Mouse (Mus musculus): ENCODE measurements around the gene Ric8a. TPM values are rescaled to one million over a fixed set of nuclear protein-coding genes. Genes with fewer than 3 reads are reported as not detected.
A peak's percentile ranks its signal among the peaks of the same experiment; 100 is the strongest.

Ric8a gene
- polyA plus RNA-seq, 1 experiment from 2014 or later: 76.0 TPM

DNA sequence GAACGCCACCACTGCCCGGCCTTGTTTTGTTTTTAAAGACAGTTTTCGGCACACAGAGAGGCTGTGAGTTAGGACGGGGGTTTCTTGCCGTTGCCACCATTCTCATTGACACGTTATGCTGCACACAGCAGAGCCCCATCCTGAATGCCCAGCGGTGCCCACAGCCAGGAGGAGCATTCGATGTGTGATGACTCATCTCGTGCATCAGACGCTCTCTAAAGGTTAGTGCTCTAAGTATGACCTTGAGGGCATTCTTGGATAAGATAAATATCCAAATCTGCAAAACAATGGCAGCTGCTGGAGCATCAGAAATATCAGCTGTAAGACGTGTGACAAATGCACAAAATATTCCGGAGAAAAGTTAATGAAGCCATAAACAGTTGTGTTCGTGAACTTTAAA lies 50.4 kb downstream of the Ric8a start:
- Histone ChIP-seq H3K4me2 (ENCODE audit: low read depth, low read length) (no peak overlapping the region), H3K4me3 (ENCODE audit: low read depth, low read length) (no peak overlapping the region), H3K9ac (ENCODE audit: low read depth, low read length) (no peak overlapping the region), H3K27ac (replicated peaks; ENCODE audit: low read depth, low read length) (no peak overlapping the region), H3K27me3 (replicated peaks; ENCODE audit: control insufficient read depth, insufficient read depth, low read length) (no peaks in the 10 kb centered on the region), H3K4me1 (ENCODE audit: control insufficient read depth, insufficient read depth, low read length) (no peaks in the 10 kb centered on the region), H3K9me3 (ENCODE audit: control insufficient read depth, low read length) (no peaks in the 10 kb centered on the region), H3K36me3 (ENCODE audit: control insufficient read depth, insufficient read depth, low read length) (no peaks in the 10 kb centered on the region)
- DNase-seq (ENCODE audit: low spot score) (no peak), ATAC-seq (ENCODE audit: low read depth) (no peak)
- 79% methylated on average over 13 of the region's 13 CpGs for WGBS

DNA sequence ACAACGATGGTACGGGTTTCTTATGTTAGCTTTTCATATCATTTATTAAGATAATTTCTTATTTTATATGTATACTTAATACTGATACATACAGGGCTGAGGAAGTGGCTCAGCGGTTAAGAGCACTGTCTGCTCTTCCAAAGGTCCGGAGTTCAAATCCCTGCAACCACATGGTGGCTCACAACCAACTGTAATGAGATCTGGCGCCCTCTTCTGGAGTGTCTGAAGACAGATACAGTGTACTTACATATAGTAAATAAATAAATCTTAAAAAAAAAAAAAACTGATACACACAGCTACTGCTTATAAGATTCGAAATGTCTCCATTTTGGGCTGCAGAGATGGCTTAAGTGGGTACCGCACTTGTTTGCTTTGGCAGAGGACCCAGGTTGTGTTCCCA lies 50.9 kb downstream of the Ric8a start:
- DNase-seq (ENCODE audit: low spot score) (no peak), ATAC-seq (ENCODE audit: low read depth) (no peak)
- no peak overlapping the region for H3K9ac ChIP-seq (ENCODE audit: low read depth, low read length)
- WGBS: 79% methylated on average over 7 of the region's 7 CpGs
- H3K4me2 ChIP-seq (ENCODE audit: low read depth, low read length): no peak overlapping the region
- no peak overlapping the region for H3K27ac ChIP-seq (replicated peaks; ENCODE audit: low read depth, low read length)
- H3K27me3 ChIP-seq (replicated peaks; ENCODE audit: control insufficient read depth, insufficient read depth, low read length): no peaks in the 10 kb centered on the region
- H3K4me1 ChIP-seq (ENCODE audit: control insufficient read depth, insufficient read depth, low read length): no peaks in the 10 kb centered on the region
- H3K4me3 ChIP-seq (ENCODE audit: low read depth, low read length): no peak overlapping the region
- H3K36me3 ChIP-seq (ENCODE audit: control insufficient read depth, insufficient read depth, low read length): no peaks in the 10 kb centered on the region
- H3K9me3 ChIP-seq (ENCODE audit: control insufficient read depth, low read length): no peaks in the 10 kb centered on the region

DNA sequence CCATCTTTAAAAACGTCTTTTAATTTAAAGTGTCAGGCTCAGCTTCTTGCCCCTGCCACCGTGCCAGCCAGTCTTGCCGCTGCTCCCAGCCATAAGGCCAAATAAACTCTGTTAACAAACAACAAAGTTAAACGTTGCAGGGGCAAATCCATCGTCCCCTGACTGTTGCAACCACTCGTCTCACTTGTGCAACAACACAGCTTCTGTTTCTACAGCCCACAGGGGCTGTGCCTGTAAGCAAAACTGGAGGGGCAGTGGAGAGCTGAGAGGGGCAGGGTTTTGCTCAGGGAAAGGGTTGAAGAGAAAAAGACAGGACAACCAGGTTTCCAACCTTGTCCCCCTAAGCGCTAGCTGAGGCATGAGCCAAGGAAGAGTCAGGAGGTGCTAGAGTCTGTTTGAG lies 51.4 kb downstream of the Ric8a start:
- 52% methylated on average over 7 of the region's 7 CpGs for WGBS
- Histone ChIP-seq H3K27ac (replicated peaks; ENCODE audit: low read depth, low read length) (no peak overlapping the region), H3K36me3 (ENCODE audit: control insufficient read depth, insufficient read depth, low read length) (no peaks in the 10 kb centered on the region), H3K9me3 (ENCODE audit: control insufficient read depth, low read length) (no peaks in the 10 kb centered on the region), H3K4me3 (ENCODE audit: low read depth, low read length) (0 out of 2 replicates have a peak overlapping the region, but pooled peaks have one; percentile 44), H3K9ac (ENCODE audit: low read depth, low read length) (0 out of 2 replicates have a peak overlapping the region, but pooled peaks have one; percentile 55), H3K27me3 (replicated peaks; ENCODE audit: control insufficient read depth, insufficient read depth, low read length) (no peaks in the 10 kb centered on the region), H3K4me2 (ENCODE audit: low read depth, low read length) (peak overlapping the region; percentile 89; the same call in 1 of the 2 replicates), H3K4me1 (ENCODE audit: control insufficient read depth, insufficient read depth, low read length) (no peaks in the 10 kb centered on the region)
- DNase-seq (ENCODE audit: low spot score): no peak
- ATAC-seq (ENCODE audit: low read depth): no peak

DNA sequence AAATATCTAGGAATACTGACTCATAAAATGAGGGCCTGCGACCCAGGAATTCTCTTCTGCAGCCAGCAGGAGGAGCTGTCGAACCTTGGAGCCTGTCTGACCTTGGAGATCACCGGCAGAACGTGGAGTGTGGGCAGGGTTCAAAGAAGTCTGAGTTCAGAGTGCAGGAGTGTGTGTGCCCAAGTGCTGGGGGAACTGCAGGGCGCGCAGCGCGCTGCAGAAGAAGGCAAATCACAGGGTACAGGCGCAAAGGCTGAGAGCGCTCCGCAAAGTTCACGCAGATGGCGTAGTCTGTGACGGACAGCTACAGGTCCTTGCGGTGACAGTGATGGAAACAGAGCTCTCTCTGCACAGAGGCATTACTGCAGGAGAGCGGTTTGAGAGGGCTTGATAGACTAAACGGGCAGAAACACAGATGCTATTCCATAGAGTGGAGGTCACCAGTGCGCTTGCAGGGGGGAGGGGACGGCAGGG lies 51.9 kb downstream of the Ric8a start:
- 3% methylated on average over 19 of the region's 19 CpGs for WGBS
- H3K27ac ChIP-seq (replicated peaks; ENCODE audit: low read depth, low read length): no peak overlapping the region
- peak; percentile 82 for ATAC-seq (ENCODE audit: low read depth)
- DNase-seq (ENCODE audit: low spot score): peak; percentile 85
- peak overlapping the region; percentile 55; the same call in 1 of the 2 replicates for H3K9ac ChIP-seq (ENCODE audit: low read depth, low read length)
- H3K4me3 ChIP-seq (ENCODE audit: low read depth, low read length): peak overlapping the region; percentile 44
- H3K27me3 ChIP-seq (replicated peaks; ENCODE audit: control insufficient read depth, insufficient read depth, low read length): no peaks in the 10 kb centered on the region
- H3K36me3 ChIP-seq (ENCODE audit: control insufficient read depth, insufficient read depth, low read length): no peaks in the 10 kb centered on the region
- no peaks in the 10 kb centered on the region for H3K9me3 ChIP-seq (ENCODE audit: control insufficient read depth, low read length)
- H3K4me2 ChIP-seq (ENCODE audit: low read depth, low read length): peak overlapping the region; percentile 89
- H3K4me1 ChIP-seq (ENCODE audit: control insufficient read depth, insufficient read depth, low read length): no peaks in the 10 kb centered on the region

DNA sequence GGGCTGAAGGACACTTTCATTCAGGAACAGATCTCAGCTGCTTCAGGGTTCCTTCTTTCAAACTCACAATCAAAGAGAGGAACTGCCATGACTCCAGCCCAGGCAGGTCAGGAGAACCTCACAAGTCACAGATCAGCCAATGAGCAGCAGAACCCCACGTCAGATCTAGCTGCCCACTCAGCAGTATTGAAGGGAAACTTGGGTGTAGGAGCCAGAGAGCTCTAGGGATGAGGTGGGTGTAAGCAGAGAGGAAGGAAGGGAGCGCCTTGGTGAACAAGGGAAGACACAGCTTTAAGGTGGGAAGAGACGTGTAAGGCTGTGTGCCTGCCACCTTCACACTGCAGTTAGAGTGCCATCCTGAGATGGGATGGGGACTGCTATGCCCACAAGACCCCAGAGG lies 55.5 kb downstream of the Ric8a start:
- 60% methylated on average over 3 of the region's 3 CpGs for WGBS
- ATAC-seq (ENCODE audit: low read depth) (no peak), DNase-seq (ENCODE audit: low spot score) (no peak)
- Histone ChIP-seq H3K4me3 (ENCODE audit: low read depth, low read length) (no peak overlapping the region), H3K27me3 (replicated peaks; ENCODE audit: control insufficient read depth, insufficient read depth, low read length) (no peaks in the 10 kb centered on the region), H3K4me2 (ENCODE audit: low read depth, low read length) (no peak overlapping the region), H3K4me1 (ENCODE audit: control insufficient read depth, insufficient read depth, low read length) (no peaks in the 10 kb centered on the region), H3K36me3 (ENCODE audit: control insufficient read depth, insufficient read depth, low read length) (no peaks in the 10 kb centered on the region), H3K9me3 (ENCODE audit: control insufficient read depth, low read length) (no peaks in the 10 kb centered on the region), H3K9ac (ENCODE audit: low read depth, low read length) (no peak overlapping the region), H3K27ac (replicated peaks; ENCODE audit: low read depth, low read length) (no peak overlapping the region)

DNA sequence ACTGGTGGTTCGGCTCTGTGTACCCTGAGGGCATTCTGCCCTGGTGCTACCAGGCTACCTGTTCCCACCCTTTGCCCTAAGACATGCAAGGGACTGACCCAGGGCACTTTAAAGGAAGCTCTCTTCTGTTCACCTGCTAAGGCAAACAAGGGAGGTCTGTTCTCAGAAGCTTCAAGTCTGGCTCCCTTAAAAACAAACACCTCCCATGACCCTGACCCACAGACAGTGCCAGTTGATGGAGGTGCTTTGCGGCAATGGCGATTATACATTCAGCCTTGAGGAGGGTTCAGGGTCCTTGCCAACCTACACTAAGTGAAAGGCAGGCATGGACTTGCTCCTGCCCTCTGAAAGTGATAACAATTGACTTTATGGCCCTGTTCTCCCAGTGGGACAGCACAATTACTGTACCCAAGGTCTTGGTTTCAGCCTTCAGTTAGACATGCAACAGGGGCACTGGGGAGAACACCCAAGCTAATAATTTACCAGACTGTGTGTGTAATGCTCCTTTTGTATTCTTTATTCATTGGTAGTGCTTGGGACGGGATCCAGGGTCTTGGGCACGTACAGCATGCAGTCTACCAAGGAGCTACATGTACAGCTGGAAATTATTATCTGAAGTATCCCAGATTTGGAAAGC lies 56.2 kb downstream of the Ric8a start:
- no peak overlapping the region for H3K4me3 ChIP-seq (ENCODE audit: low read depth, low read length)
- H3K36me3 ChIP-seq (ENCODE audit: control insufficient read depth, insufficient read depth, low read length): no peaks in the 10 kb centered on the region
- H3K4me1 ChIP-seq (ENCODE audit: control insufficient read depth, insufficient read depth, low read length): no peaks in the 10 kb centered on the region
- H3K9me3 ChIP-seq (ENCODE audit: control insufficient read depth, low read length): no peaks in the 10 kb centered on the region
- H3K4me2 ChIP-seq (ENCODE audit: low read depth, low read length): no peak overlapping the region
- DNase-seq (ENCODE audit: low spot score) (no peak), ATAC-seq (ENCODE audit: low read depth) (no peak)
- H3K27ac ChIP-seq (replicated peaks; ENCODE audit: low read depth, low read length): no peak overlapping the region
- no peak overlapping the region for H3K9ac ChIP-seq (ENCODE audit: low read depth, low read length)
- H3K27me3 ChIP-seq (replicated peaks; ENCODE audit: control insufficient read depth, insufficient read depth, low read length): no peaks in the 10 kb centered on the region; the same call in 1 of the 2 replicates
- WGBS: 59% methylated on average over 5 of the region's 5 CpGs

Other genes starting within 250 kb of the Ric8a start
- gene Olfr61, start 228.0 kb upstream of the Ric8a start, polyA plus RNA-seq (2014; fragmentation: Nextera tagmentation; extraction: Ambion mirVana): not detected in 2 replicates
- not detected in 2 replicates for gene Olfr53, start 210.5 kb upstream of the Ric8a start, polyA plus RNA-seq (2014; fragmentation: Nextera tagmentation; extraction: Ambion mirVana)
- 0.20 TPM in 1 of 2 replicates, not detected in the other for gene Olfr539, start 197.0 kb upstream of the Ric8a start, polyA plus RNA-seq (2014; fragmentation: Nextera tagmentation; extraction: Ambion mirVana)
- not detected in 2 replicates for gene Olfr45, start 175.0 kb upstream of the Ric8a start, polyA plus RNA-seq (2014; fragmentation: Nextera tagmentation; extraction: Ambion mirVana)
- gene Olfr541, start 159.7 kb upstream of the Ric8a start, polyA plus RNA-seq (2014; fragmentation: Nextera tagmentation; extraction: Ambion mirVana): not detected in 2 replicates
- gene Cyp2e1, start 93.2 kb upstream of the Ric8a start, polyA plus RNA-seq (2014; fragmentation: Nextera tagmentation; extraction: Ambion mirVana): not detected in 2 replicates
- gene Syce1, start 69.1 kb upstream of the Ric8a start, polyA plus RNA-seq (2014; fragmentation: Nextera tagmentation; extraction: Ambion mirVana): 0.35 and 0.69 TPM in 2 replicates
- gene Zfp941, start 34.8 kb upstream of the Ric8a start, polyA plus RNA-seq (2014; fragmentation: Nextera tagmentation; extraction: Ambion mirVana): 1.4 and 2.3 TPM in 2 replicates
- gene Urah, start 21.9 kb upstream of the Ric8a start, polyA plus RNA-seq (2014; fragmentation: Nextera tagmentation; extraction: Ambion mirVana): 7.6 and 12.9 TPM in 2 replicates
- 0.88 and 3.6 TPM in 2 replicates for gene Scgb1c1, start 11.4 kb upstream of the Ric8a start, polyA plus RNA-seq (2014; fragmentation: Nextera tagmentation; extraction: Ambion mirVana)
- gene Odf3, start 9.2 kb upstream of the Ric8a start, polyA plus RNA-seq (2014; fragmentation: Nextera tagmentation; extraction: Ambion mirVana): not detected in 2 replicates
- not detected in 2 replicates for gene Gm45785, start 626 bp upstream of the Ric8a start, polyA plus RNA-seq (2014; fragmentation: Nextera tagmentation; extraction: Ambion mirVana)
- gene Bet1l, start 620 bp downstream of the Ric8a start, polyA plus RNA-seq (2014; fragmentation: Nextera tagmentation; extraction: Ambion mirVana): 65.4 and 75.3 TPM in 2 replicates
- 127 and 140 TPM in 2 replicates for gene Psmd13, start 25.0 kb downstream of the Ric8a start, polyA plus RNA-seq (2014; fragmentation: Nextera tagmentation; extraction: Ambion mirVana)
- gene Sirt3, start 25.4 kb downstream of the Ric8a start, polyA plus RNA-seq (2014; fragmentation: Nextera tagmentation; extraction: Ambion mirVana): 18.3 and 19.9 TPM in 2 replicates
- 55.5 and 92.1 TPM in 2 replicates for gene Cox8b, start 43.5 kb downstream of the Ric8a start, polyA plus RNA-seq (2014; fragmentation: Nextera tagmentation; extraction: Ambion mirVana)
- gene Nlrp6, start 63.9 kb downstream of the Ric8a start, polyA plus RNA-seq (2014; fragmentation: Nextera tagmentation; extraction: Ambion mirVana): 0.19 and 0.42 TPM in 2 replicates
- gene Pgghg, start 84.4 kb downstream of the Ric8a start, polyA plus RNA-seq (2014; fragmentation: Nextera tagmentation; extraction: Ambion mirVana): 22.7 and 25.5 TPM in 2 replicates
- 108 and 179 TPM in 2 replicates for gene Ifitm5, start 93.3 kb downstream of the Ric8a start, polyA plus RNA-seq (2014; fragmentation: Nextera tagmentation; extraction: Ambion mirVana)
- 0.89 TPM in 1 of 2 replicates, not detected in the other for gene Gm45717, start 99.0 kb downstream of the Ric8a start, polyA plus RNA-seq (2014; fragmentation: Nextera tagmentation; extraction: Ambion mirVana)
- 1,406 and 1,438 TPM in 2 replicates for gene Ifitm2, start 99.0 kb downstream of the Ric8a start, polyA plus RNA-seq (2014; fragmentation: Nextera tagmentation; extraction: Ambion mirVana)
- 63.4 and 76.6 TPM in 2 replicates for gene Ifitm1, start 110.3 kb downstream of the Ric8a start, polyA plus RNA-seq (2014; fragmentation: Nextera tagmentation; extraction: Ambion mirVana)
- gene Ifitm3, start 153.8 kb downstream of the Ric8a start, polyA plus RNA-seq (2014; fragmentation: Nextera tagmentation; extraction: Ambion mirVana): 170 and 178 TPM in 2 replicates
- 1.6 and 2.1 TPM in 2 replicates for gene Ifitm6, start 161.0 kb downstream of the Ric8a start, polyA plus RNA-seq (2014; fragmentation: Nextera tagmentation; extraction: Ambion mirVana)
- gene Gm17387, start 172.2 kb downstream of the Ric8a start, polyA plus RNA-seq (2014; fragmentation: Nextera tagmentation; extraction: Ambion mirVana): not detected in 2 replicates
- gene B4galnt4, start 204.1 kb downstream of the Ric8a start, polyA plus RNA-seq (2014; fragmentation: Nextera tagmentation; extraction: Ambion mirVana): 6.6 and 10.3 TPM in 2 replicates
- gene Pkp3, start 221.3 kb downstream of the Ric8a start, polyA plus RNA-seq (2014; fragmentation: Nextera tagmentation; extraction: Ambion mirVana): 30.0 and 33.5 TPM in 2 replicates
- 4.0 and 4.4 TPM in 2 replicates for gene Sigirr, start 243.6 kb downstream of the Ric8a start, polyA plus RNA-seq (2014; fragmentation: Nextera tagmentation; extraction: Ambion mirVana)